Mouse (Mus musculus): ENCODE measurements around the gene Glp2r. TPM values are rescaled to one million over a fixed set of nuclear protein-coding genes. Genes with fewer than 3 reads are reported as not detected.
A peak's percentile ranks its signal among the peaks of the same experiment; 100 is the strongest.

The Glp2r gene
- polyA plus RNA-seq, 1 experiment from 2014 or later: 0.71 TPM

GRCm38 (mm10) chr11:67738345-67738744, 32.6 kb downstream of the Glp2r start:
- H3K9ac ChIP-seq (ENCODE audit: low read depth, low read length): no peak overlapping the region
- no peaks in the 10 kb centered on the region for H3K9me3 ChIP-seq (replicated peaks; ENCODE audit: control insufficient read depth, low read length)
- H3K4me3 ChIP-seq (ENCODE audit: low read depth, low read length): no peak overlapping the region
- H3K36me3 ChIP-seq (ENCODE audit: control insufficient read depth, insufficient read depth): no peaks in the 10 kb centered on the region
- no peak for ATAC-seq (ENCODE audit: low read depth)
- no peaks in the 10 kb centered on the region for H3K27me3 ChIP-seq (ENCODE audit: control insufficient read depth, insufficient read depth, low read depth, low read length)
- H3K27ac ChIP-seq (ENCODE audit: low read length): no peak overlapping the region
- no peaks in the 10 kb centered on the region for H3K4me1 ChIP-seq (ENCODE audit: control insufficient read depth, low read depth, low read length)
- H3K4me2 ChIP-seq (ENCODE audit: low read depth, low read length): no peak overlapping the region
- 59% methylated on average over 6 of the region's 6 CpGs for WGBS (ENCODE audit: insufficient replicate concordance)

DNA sequence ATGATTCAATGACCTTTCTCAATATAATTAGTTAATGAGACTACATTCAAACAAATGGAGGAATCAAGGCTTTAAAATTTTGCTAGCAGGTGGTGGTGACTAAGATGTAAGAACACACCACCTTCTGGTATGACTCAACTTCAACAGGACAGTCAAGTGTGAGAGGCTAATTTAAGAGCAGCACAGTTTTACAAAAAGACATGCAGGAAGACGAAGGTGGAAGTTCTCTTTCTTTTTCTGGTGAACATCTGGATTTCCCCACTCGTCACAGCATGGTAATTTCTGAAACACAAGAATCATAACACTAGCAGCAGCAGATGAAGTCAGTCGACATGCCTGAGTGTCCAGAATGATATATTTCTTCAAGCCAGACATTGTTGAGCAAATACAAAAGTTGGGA, 36.4 kb downstream of the Glp2r start:
- Histone ChIP-seq H3K36me3 (ENCODE audit: control insufficient read depth, insufficient read depth) (no peaks in the 10 kb centered on the region), H3K4me1 (ENCODE audit: control insufficient read depth, low read depth, low read length) (no peaks in the 10 kb centered on the region), H3K27me3 (ENCODE audit: control insufficient read depth, insufficient read depth, low read depth, low read length) (no peaks in the 10 kb centered on the region), H3K9ac (ENCODE audit: low read depth, low read length) (no peak overlapping the region), H3K4me3 (ENCODE audit: low read depth, low read length) (no peak overlapping the region), H3K27ac (ENCODE audit: low read length) (no peak overlapping the region), H3K4me2 (ENCODE audit: low read depth, low read length) (no peak overlapping the region), H3K9me3 (replicated peaks; ENCODE audit: control insufficient read depth, low read length) (no peaks in the 10 kb centered on the region)
- WGBS (ENCODE audit: insufficient replicate concordance): 46% methylated on average over 3 of the region's 3 CpGs
- no peak for ATAC-seq (ENCODE audit: low read depth)

DNA sequence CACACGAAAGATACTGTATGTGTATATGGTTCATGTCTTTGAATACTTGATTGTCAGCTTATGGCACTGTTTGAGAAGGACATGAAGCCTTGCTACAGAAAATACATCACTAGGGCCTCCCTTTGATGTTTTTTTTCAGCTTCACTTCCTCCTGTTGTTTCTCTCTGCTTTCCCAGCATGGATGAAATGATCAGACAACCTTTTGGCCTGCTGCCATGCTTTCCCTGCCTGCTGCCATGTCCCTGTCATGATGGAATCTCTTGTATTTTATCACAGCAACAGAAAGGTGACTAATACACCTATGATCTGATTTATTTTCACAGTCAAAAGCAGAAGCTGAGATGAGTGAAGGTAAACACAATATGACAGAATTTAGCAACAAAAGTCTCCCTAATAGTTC, 37.2 kb downstream of the Glp2r start:
- WGBS (ENCODE audit: insufficient replicate concordance): 0% methylated on average over 1 of the region's 1 CpGs
- Histone ChIP-seq H3K4me2 (ENCODE audit: low read depth, low read length) (no peak overlapping the region), H3K9ac (ENCODE audit: low read depth, low read length) (no peak overlapping the region), H3K9me3 (replicated peaks; ENCODE audit: control insufficient read depth, low read length) (no peaks in the 10 kb centered on the region), H3K36me3 (ENCODE audit: control insufficient read depth, insufficient read depth) (no peaks in the 10 kb centered on the region), H3K4me3 (ENCODE audit: low read depth, low read length) (no peak overlapping the region), H3K27ac (ENCODE audit: low read length) (no peak overlapping the region), H3K27me3 (ENCODE audit: control insufficient read depth, insufficient read depth, low read depth, low read length) (no peaks in the 10 kb centered on the region), H3K4me1 (ENCODE audit: control insufficient read depth, low read depth, low read length) (no peaks in the 10 kb centered on the region)
- ATAC-seq (ENCODE audit: low read depth): no peak

GRCm38 (mm10) chr11:67731056-67731455, 39.9 kb downstream of the Glp2r start:
- H3K9me3 ChIP-seq (replicated peaks; ENCODE audit: control insufficient read depth, low read length): no peaks in the 10 kb centered on the region
- no peak overlapping the region for H3K4me2 ChIP-seq (ENCODE audit: low read depth, low read length)
- H3K4me1 ChIP-seq (ENCODE audit: control insufficient read depth, low read depth, low read length): no peaks in the 10 kb centered on the region
- 85% methylated on average over 2 of the region's 2 CpGs for WGBS (ENCODE audit: insufficient replicate concordance)
- no peaks in the 10 kb centered on the region for H3K36me3 ChIP-seq (ENCODE audit: control insufficient read depth, insufficient read depth)
- H3K27me3 ChIP-seq (ENCODE audit: control insufficient read depth, insufficient read depth, low read depth, low read length): no peaks in the 10 kb centered on the region
- no peak for ATAC-seq (ENCODE audit: low read depth)
- no peak overlapping the region for H3K9ac ChIP-seq (ENCODE audit: low read depth, low read length)
- no peak overlapping the region for H3K4me3 ChIP-seq (ENCODE audit: low read depth, low read length)
- no peak overlapping the region for H3K27ac ChIP-seq (ENCODE audit: low read length)

- Histone ChIP-seq H3K4me1 (ENCODE audit: control insufficient read depth, low read depth, low read length) (no peaks in the 10 kb centered on the region), H3K9ac (ENCODE audit: low read depth, low read length) (no peak overlapping the region), H3K36me3 (ENCODE audit: control insufficient read depth, insufficient read depth) (no peaks in the 10 kb centered on the region), H3K27me3 (ENCODE audit: control insufficient read depth, insufficient read depth, low read depth, low read length) (no peaks in the 10 kb centered on the region), H3K4me3 (ENCODE audit: low read depth, low read length) (no peak overlapping the region), H3K27ac (ENCODE audit: low read length) (no peak overlapping the region), H3K9me3 (replicated peaks; ENCODE audit: control insufficient read depth, low read length) (no peaks in the 10 kb centered on the region), H3K4me2 (ENCODE audit: low read depth, low read length) (no peak overlapping the region)
- no peak for ATAC-seq (ENCODE audit: low read depth)
Observed at GRCm38 (mm10) chr11:67728726-67729125, 42.2 kb downstream of the Glp2r start.

- H3K9me3 ChIP-seq (replicated peaks; ENCODE audit: control insufficient read depth, low read length): no peaks in the 10 kb centered on the region
- no peak overlapping the region for H3K27ac ChIP-seq (ENCODE audit: low read length)
- WGBS (ENCODE audit: insufficient replicate concordance): 53% methylated on average over 6 of the region's 6 CpGs
- H3K4me3 ChIP-seq (ENCODE audit: low read depth, low read length): no peak overlapping the region
- no peaks in the 10 kb centered on the region for H3K36me3 ChIP-seq (ENCODE audit: control insufficient read depth, insufficient read depth)
- H3K4me1 ChIP-seq (ENCODE audit: control insufficient read depth, low read depth, low read length): no peaks in the 10 kb centered on the region
- H3K4me2 ChIP-seq (ENCODE audit: low read depth, low read length): no peak overlapping the region
- H3K9ac ChIP-seq (ENCODE audit: low read depth, low read length): no peak overlapping the region
- no peak for ATAC-seq (ENCODE audit: low read depth)
- no peaks in the 10 kb centered on the region for H3K27me3 ChIP-seq (ENCODE audit: control insufficient read depth, insufficient read depth, low read depth, low read length)
Observed at GRCm38 (mm10) chr11:67727095-67727494, 43.9 kb downstream of the Glp2r start.

DNA sequence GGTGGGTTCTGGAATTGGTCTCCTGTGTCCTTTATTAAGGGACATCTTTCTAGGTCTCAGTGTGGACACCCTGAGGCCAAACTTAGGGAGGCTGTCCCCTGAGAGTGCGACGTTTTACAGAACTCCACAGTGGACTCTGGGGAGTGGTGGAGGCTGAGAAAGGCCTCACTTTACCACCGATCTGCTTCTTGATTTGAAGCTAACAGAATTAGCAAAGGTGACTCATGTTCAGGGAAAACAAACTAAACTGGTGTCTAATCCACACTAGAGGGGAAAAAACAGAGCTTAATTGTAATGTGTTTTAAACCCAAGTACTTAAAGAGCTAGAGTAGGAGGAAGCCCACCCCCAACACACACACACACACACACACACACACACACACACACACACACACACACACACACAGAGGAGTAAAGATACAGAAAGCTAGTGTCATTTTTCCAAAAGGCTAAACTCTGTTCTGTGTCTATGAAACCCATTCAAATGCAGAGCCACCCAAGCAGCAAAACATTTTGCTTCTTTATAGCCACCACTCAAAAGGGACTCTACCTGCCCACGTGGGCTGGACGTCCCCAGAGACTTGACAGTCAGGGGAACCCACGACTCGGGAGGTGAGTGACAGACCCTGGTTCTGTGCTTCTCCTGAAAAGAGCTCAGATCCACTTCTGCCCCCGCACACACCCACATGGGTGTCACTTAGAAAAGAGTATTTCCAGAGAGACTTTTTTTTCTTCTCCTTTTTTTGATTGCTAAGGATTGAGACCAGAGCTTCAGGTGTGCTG, 47.5 kb downstream of the Glp2r start:
- H3K36me3 ChIP-seq (ENCODE audit: control insufficient read depth, insufficient read depth): no peaks in the 10 kb centered on the region
- H3K4me2 ChIP-seq (ENCODE audit: low read depth, low read length): no peak overlapping the region
- no peak overlapping the region for H3K4me3 ChIP-seq (ENCODE audit: low read depth, low read length)
- no peak for ATAC-seq (ENCODE audit: low read depth)
- H3K9ac ChIP-seq (ENCODE audit: low read depth, low read length): no peak overlapping the region
- 46% methylated on average over 8 of the region's 8 CpGs for WGBS (ENCODE audit: insufficient replicate concordance)
- no peaks in the 10 kb centered on the region for H3K27me3 ChIP-seq (ENCODE audit: control insufficient read depth, insufficient read depth, low read depth, low read length)
- no peaks in the 10 kb centered on the region; the same call in 1 of the 2 replicates for H3K4me1 ChIP-seq (ENCODE audit: control insufficient read depth, low read depth, low read length)
- no peaks in the 10 kb centered on the region for H3K9me3 ChIP-seq (replicated peaks; ENCODE audit: control insufficient read depth, low read length)
- H3K27ac ChIP-seq (ENCODE audit: low read length): no peak overlapping the region

DNA sequence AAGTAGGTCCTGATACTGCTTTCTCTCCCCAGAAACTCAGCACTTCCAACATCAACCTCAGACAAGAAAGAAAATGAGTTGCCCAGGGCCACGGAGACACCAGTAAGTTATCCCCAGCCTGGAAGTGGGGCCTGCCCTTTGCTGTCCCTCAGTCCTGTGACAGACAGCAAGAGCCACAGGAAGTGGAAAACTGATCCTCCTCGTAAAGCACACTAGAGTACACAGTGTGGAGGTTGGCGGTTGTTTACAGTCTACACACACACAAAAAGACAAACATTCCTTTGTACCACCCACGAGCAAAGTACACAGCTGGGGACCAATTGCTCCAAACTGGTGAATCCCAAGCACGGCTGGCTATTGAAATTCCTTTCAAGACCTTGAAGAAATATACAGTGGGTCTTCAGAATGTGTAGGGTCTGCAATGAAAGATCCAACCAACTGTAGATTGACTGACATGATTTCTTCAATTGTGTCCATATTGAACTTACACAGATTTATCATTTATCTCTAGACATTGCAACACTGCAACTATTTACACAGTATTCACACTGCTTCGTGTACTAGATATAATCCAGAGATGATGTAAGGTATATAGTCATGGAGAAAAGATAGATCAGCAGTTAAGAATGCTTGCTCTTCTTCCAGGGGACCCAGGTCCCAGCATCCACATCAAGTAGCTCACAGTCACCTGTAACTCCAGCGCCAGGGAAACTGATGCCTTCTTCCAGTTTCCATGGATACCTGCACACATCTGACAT, 48.4 kb downstream of the Glp2r start:
- Histone ChIP-seq H3K4me3 (ENCODE audit: low read depth, low read length) (no peak overlapping the region), H3K4me2 (ENCODE audit: low read depth, low read length) (no peak overlapping the region), H3K9ac (ENCODE audit: low read depth, low read length) (no peak overlapping the region), H3K36me3 (ENCODE audit: control insufficient read depth, insufficient read depth) (no peaks in the 10 kb centered on the region), H3K27me3 (ENCODE audit: control insufficient read depth, insufficient read depth, low read depth, low read length) (no peaks in the 10 kb centered on the region), H3K27ac (ENCODE audit: low read length) (0 out of 2 replicates have a peak overlapping the region, but pooled peaks have one; percentile 56), H3K4me1 (ENCODE audit: control insufficient read depth, low read depth, low read length) (no peaks in the 10 kb centered on the region; the same call in 1 of the 2 replicates), H3K9me3 (replicated peaks; ENCODE audit: control insufficient read depth, low read length) (no peaks in the 10 kb centered on the region)
- 36% methylated on average over 7 of the region's 7 CpGs for WGBS (ENCODE audit: insufficient replicate concordance)
- peak; percentile 95 for ATAC-seq (ENCODE audit: low read depth)

DNA sequence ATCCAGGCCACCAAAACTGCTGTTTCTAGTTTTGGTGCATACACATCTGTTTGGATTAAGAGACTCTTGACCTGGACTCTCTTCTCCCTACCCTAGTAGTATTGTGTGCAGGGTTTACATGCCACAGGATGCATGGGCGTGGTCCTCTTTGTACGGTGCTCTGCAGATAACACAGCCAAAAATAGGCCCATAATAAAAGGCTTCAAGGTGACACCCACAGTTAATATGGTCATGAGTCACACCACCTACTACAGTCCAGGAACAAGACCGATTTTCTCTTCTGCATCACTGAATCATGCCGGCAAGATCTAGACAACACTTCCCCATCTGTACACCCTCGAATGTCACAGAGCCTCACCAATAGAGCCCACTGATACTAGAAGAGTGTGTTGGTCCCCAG, 49.5 kb downstream of the Glp2r start:
- Histone ChIP-seq H3K4me2 (ENCODE audit: low read depth, low read length) (no peak overlapping the region), H3K4me1 (ENCODE audit: control insufficient read depth, low read depth, low read length) (no peaks in the 10 kb centered on the region; the same call in 1 of the 2 replicates), H3K27me3 (ENCODE audit: control insufficient read depth, insufficient read depth, low read depth, low read length) (no peaks in the 10 kb centered on the region), H3K9me3 (replicated peaks; ENCODE audit: control insufficient read depth, low read length) (no peaks in the 10 kb centered on the region), H3K27ac (ENCODE audit: low read length) (no peak overlapping the region), H3K36me3 (ENCODE audit: control insufficient read depth, insufficient read depth) (no peaks in the 10 kb centered on the region), H3K9ac (ENCODE audit: low read depth, low read length) (no peak overlapping the region), H3K4me3 (ENCODE audit: low read depth, low read length) (no peak overlapping the region)
- WGBS (ENCODE audit: insufficient replicate concordance): 54% methylated on average over 5 of the region's 5 CpGs
- no peak for ATAC-seq (ENCODE audit: low read depth)
